Mouse (Mus musculus) CH12.LX (cell line): ENCODE measurements around the gene Mdk. TPM values are rescaled to one million over a fixed set of nuclear protein-coding genes. Genes with fewer than 3 reads are reported as not detected.

Source experiments
- DNase-seq: peaks from one replicate; pipeline ENCODE4 v3.0.0-alpha.2; 2013; ENCODE audit errors: extremely low read depth
- H3K27ac ChIP-seq: 2 replicates; pipeline ENCODE4 v1.5.1; 2012; ENCODE audit warnings: low read depth, mild to moderate bottlenecking, control low read depth, moderate library complexity; ENCODE audit not compliant: insufficient read depth
- H3K27me3 ChIP-seq: replicated peaks from 2 replicates; pipeline ENCODE3; 2012; ENCODE audit warnings: inconsistent platforms
- H3K36me3 ChIP-seq, 2 experiments: replicated peaks in 1 of 2; 2 replicates each; pipeline versions ENCODE3 to v1.6.1; 2012; ENCODE audit warnings: inconsistent platforms in 1 of 2, low read length in 1 of 2, mild to moderate bottlenecking in 1 of 2, mixed read lengths in 1 of 2, moderate library complexity in 1 of 2; ENCODE audit not compliant: control insufficient read depth in 1 of 2, insufficient read depth in 1 of 2
- H3K4me1 ChIP-seq, 2 experiments: 2 replicates each; pipeline ENCODE4 v1.6.1; 2012; ENCODE audit warnings: inconsistent platforms in 1 of 2, moderate library complexity in 1 of 2; ENCODE audit not compliant: insufficient read depth in 2 of 2, control insufficient read depth in 1 of 2
- H3K4me2 ChIP-seq: 2 replicates; pipeline ENCODE4 v1.6.1; 2012; ENCODE audit warnings: low read depth, mild to moderate bottlenecking, control low read depth; ENCODE audit not compliant: poor library complexity, insufficient read depth, severe bottlenecking
- H3K4me3 ChIP-seq, 3 experiments: fragments of 150-350 bp in 1 of 3; sonication (generic) in 1 of 3; replicated peaks in 1 of 3; 2 replicates each; pipeline versions ENCODE3 to v1.5.1; 2011 to 2012; ENCODE audit warnings: low read depth in 2 of 3, low read length in 2 of 3, mild to moderate bottlenecking in 2 of 3, moderate library complexity in 2 of 3, control low read depth in 1 of 3, improper control_type of control experiment in 1 of 3, inconsistent platforms in 1 of 3, mixed read lengths in 1 of 3; ENCODE audit not compliant: poor library complexity in 1 of 3
- H3K79me2 ChIP-seq: replicated peaks from 2 replicates; pipeline ENCODE4 v1.6.1; 2012; ENCODE audit warnings: mild to moderate bottlenecking, moderate library complexity; ENCODE audit not compliant: control insufficient read depth, poor library complexity, insufficient read depth, severe bottlenecking; ENCODE audit errors: extremely low read depth
- H3K9ac ChIP-seq: 2 replicates; pipeline ENCODE4 v1.6.1; 2012; ENCODE audit warnings: low read depth, mild to moderate bottlenecking, control low read depth, moderate library complexity; ENCODE audit not compliant: insufficient read depth
- H3K9me3 ChIP-seq: replicated peaks from 2 replicates; pipeline ENCODE3; 2012; ENCODE audit warnings: low read length, inconsistent platforms, mixed read lengths
- BHLHE40 ChIP-seq: IDR thresholded peaks from 2 replicates; pipeline ENCODE4 v1.6.1; 2011; ENCODE audit warnings: mild to moderate bottlenecking, low read depth, low read length, improper control_type of control experiment
- CHD1 ChIP-seq: IDR thresholded peaks from 2 replicates; pipeline ENCODE4 v1.6.1; 2012; ENCODE audit warnings: low read depth, low read length, improper control_type of control experiment, inconsistent platforms
- CTCF ChIP-seq, 2 experiments: IDR thresholded peaks in 1 of 2; conservative IDR thresholded peaks in 1 of 2; 2 replicates each; pipeline ENCODE4 v1.5.1; 2011 to 2012; ENCODE audit warnings: low read depth in 2 of 2, low read length in 2 of 2, improper control_type of control experiment in 1 of 2, inconsistent platforms in 1 of 2, mild to moderate bottlenecking in 1 of 2, moderate library complexity in 1 of 2
- E2F4 ChIP-seq: IDR thresholded peaks from 2 replicates; pipeline ENCODE4 v1.6.1; 2011; ENCODE audit warnings: low read depth, low read length, improper control_type of control experiment; ENCODE audit not compliant: insufficient replicate concordance
- ETS1 ChIP-seq: conservative IDR thresholded peaks from 2 replicates; pipeline ENCODE4 v1.6.1; 2012; ENCODE audit warnings: low read depth, mild to moderate bottlenecking, inconsistent platforms, low read length, improper control_type of control experiment, moderate library complexity
- HCFC1 ChIP-seq: IDR thresholded peaks from 2 replicates; pipeline ENCODE4 v1.6.1; 2012; ENCODE audit warnings: low read depth, mild to moderate bottlenecking, inconsistent platforms, low read length, improper control_type of control experiment
- IRF4 ChIP-seq: IDR thresholded peaks from 2 replicates; pipeline ENCODE4 v1.6.1; 2014; ENCODE audit warnings: low read depth, mild to moderate bottlenecking, inconsistent platforms, low read length, improper control_type of control experiment
- KAT2A ChIP-seq: IDR thresholded peaks from 2 replicates; pipeline ENCODE4 v1.6.1; 2012; ENCODE audit warnings: low read length, improper control_type of control experiment, inconsistent platforms; ENCODE audit not compliant: insufficient replicate concordance
- MAX ChIP-seq: IDR thresholded peaks from 2 replicates; pipeline ENCODE4 v1.6.1; 2011; ENCODE audit warnings: low read length, improper control_type of control experiment
- MYC ChIP-seq: IDR thresholded peaks from 2 replicates; pipeline ENCODE4 v1.6.1; 2011; ENCODE audit warnings: low read depth, mild to moderate bottlenecking, improper control_type of control experiment, low read length
- NELFE ChIP-seq: IDR thresholded peaks from 2 replicates; pipeline ENCODE4 v1.6.1; 2011; ENCODE audit warnings: low read depth, low read length, improper control_type of control experiment
- POLR2A ChIP-seq: IDR thresholded peaks from 2 replicates; pipeline ENCODE4 v1.6.1; 2011; ENCODE audit warnings: low read depth, mild to moderate bottlenecking, improper control_type of control experiment, low read length
- POLR2AphosphoS2 ChIP-seq: IDR thresholded peaks from 2 replicates; pipeline ENCODE4 v1.6.1; 2011; ENCODE audit warnings: low read depth, low read length, improper control_type of control experiment
- SIN3A ChIP-seq: IDR thresholded peaks from 2 replicates; pipeline ENCODE4 v1.6.1; 2012; ENCODE audit warnings: low read length, improper control_type of control experiment, inconsistent platforms
- TBP ChIP-seq: conservative IDR thresholded peaks from 2 replicates; pipeline ENCODE4 v1.6.1; 2011; ENCODE audit warnings: low read depth, low read length, improper control_type of control experiment
- UBTF ChIP-seq: IDR thresholded peaks from 2 replicates; pipeline ENCODE4 v1.6.1; 2012; ENCODE audit warnings: low read depth, mild to moderate bottlenecking, inconsistent platforms, low read length, improper control_type of control experiment, moderate library complexity
- USF1 ChIP-seq: IDR thresholded peaks from 2 replicates; pipeline ENCODE4 v1.6.1; 2014; ENCODE audit warnings: low read depth, mild to moderate bottlenecking, inconsistent platforms, low read length, improper control_type of control experiment
- USF2 ChIP-seq: conservative IDR thresholded peaks from 2 replicates; pipeline ENCODE4 v1.6.1; 2011; ENCODE audit warnings: low read depth, low read length, improper control_type of control experiment
- ZC3H11A ChIP-seq: IDR thresholded peaks from 2 replicates; pipeline ENCODE4 v1.6.1; 2012; ENCODE audit warnings: low read depth, mild to moderate bottlenecking, inconsistent platforms, low read length, improper control_type of control experiment
- ZKSCAN1 ChIP-seq: IDR thresholded peaks from 2 replicates; pipeline ENCODE4 v1.6.1; 2012; ENCODE audit warnings: low read depth, inconsistent platforms, low read length, improper control_type of control experiment, borderline replicate concordance
- dilution Hi-C: fragments of 300-500 bp; cut with MboI; formaldehyde crosslinking; loops from 2 replicates; pipeline ENCODE4 v1.14.3; 2020; ENCODE audit warnings: low sequenced_read_pairs; ENCODE audit not compliant: extremely low pct_unique_long_range_greater_than_20kb, extremely low pct_ligation_motif_present
- in situ Hi-C: fragments of 300-500 bp; cut with MboI; formaldehyde crosslinking; loops from 3 replicates; pipeline ENCODE4 v1.14.3; 2019; ENCODE audit warnings: low sequenced_read_pairs, low pct_ligation_motif_present, low pct_unique_long_range_greater_than_20kb, mixed read lengths
- polyA plus RNA-seq: library from polyadenylated mRNA; unstranded; fragments of >175 nt; gene quantifications from 2 replicates; pipeline ENCODE4 v1.2.1, GENCODE M21; 2012; ENCODE audit warnings: low read depth; ENCODE audit not compliant: insufficient read length
- total RNA-seq, 2 experiments: library from RNA; depleted of rRNA; stranded (reverse); fragments of 300-350 nt in 1 of 2; fragments of >200 nt in 1 of 2; gene quantifications; 2 replicates each; pipeline ENCODE4 v1.2.3; 2012 to 2014

The Mdk gene
- total and polyA plus RNA-seq, 3 experiments: 0.25 to 2.4 (median 0.34) TPM

GRCm38 (mm10) chr2:91973416-91974135 lies 41.5 kb upstream of the Mdk start:
- no peak overlapping the region for H3K27ac ChIP-seq
- no peak overlapping the region for H3K4me3 ChIP-seq
- no peaks in the 10 kb centered on the region for H3K36me3 ChIP-seq
- H3K4me2 ChIP-seq: no peak overlapping the region
- no peak overlapping the region for H3K9ac ChIP-seq
- H3K27me3 ChIP-seq: peaks cover 27% of the 10 kb centered on the region
- in situ Hi-C loops: no loop called here
- DNase-seq: no peak
- H3K9me3 ChIP-seq: no peaks in the 10 kb centered on the region
- dilution Hi-C loops: no loop called here
- H3K79me2 ChIP-seq: no peaks in the 10 kb centered on the region
- TF ChIP-seq POLR2AphosphoS2 (no peak), UBTF (no peak), CHD1 (no peak), POLR2A (no peak), HCFC1 (no peak), ZKSCAN1 (no peak), BHLHE40 (no peak), TBP (no peak), CTCF (conservative IDR thresholded peaks at IDR 0.05 in 1 of 2, IDR thresholded peaks at IDR 0.05 in 1 of 2; ENCODE audit: low read depth in 2 of 2, low read length in 2 of 2) (no peak), MAX (no peak), USF1 (no peak), NELFE (no peak), E2F4 (no peak), SIN3A (no peak), ETS1 (no peak), MYC (no peak), ZC3H11A (no peak)
- TF ChIP-seq, all 38 proteins: peak for 0
- peaks cover 3 to 7% of the 10 kb centered on the region in 2 experiments; a peak in 3 of 4 replicates for H3K4me1 ChIP-seq

- Histone ChIP-seq H3K27ac (no peak overlapping the region), H3K4me1 (peaks cover 3 to 7% of the 10 kb centered on the region in 2 experiments; a peak in 3 of 4 replicates), H3K27me3 (peaks cover 30% of the 10 kb centered on the region), H3K36me3 (no peaks in the 10 kb centered on the region), H3K4me3 (no peak overlapping the region), H3K9ac (no peak overlapping the region)
- dilution Hi-C loops: no loop called here
- no peak for TF ChIP-seq USF2
- no peak for TF ChIP-seq SIN3A
- no peak for TF ChIP-seq IRF4
- TF ChIP-seq KAT2A: no peak
- TF ChIP-seq, all 38 proteins: peak for 0
- in situ Hi-C loops: no loop called here
- no peak for DNase-seq
- no peak overlapping the region for H3K4me2 ChIP-seq
- H3K79me2 ChIP-seq: no peaks in the 10 kb centered on the region
- no peaks in the 10 kb centered on the region for H3K9me3 ChIP-seq
Observed at GRCm38 (mm10) chr2:91972121-91972566, 40.0 kb upstream of the Mdk start.
